Mouse (Mus musculus) G1E (cell line): ENCODE data around the gene Klf17.

Experiments used
- CTCF ChIP-seq: IDR thresholded peaks from 2 replicates; pipeline ENCODE4 v1.5.1; 2012; ENCODE audit warnings: low read depth, low read length, inconsistent platforms, mixed read lengths
- TAL1 ChIP-seq: conservative IDR thresholded peaks from 2 replicates; pipeline ENCODE4 v1.6.1; 2012; ENCODE audit warnings: low read depth, low read length, inconsistent platforms, mixed read lengths

GRCm38 (mm10) chr4:117799904-117800303, 34.5 kb upstream of the Klf17 start:
- TF ChIP-seq TAL1 (no peak), CTCF (no peak)
